Mouse (Mus musculus): ENCODE measurements around the gene 1700020L24Rik.

- TF ChIP-seq CTCF (IDR thresholded peaks at IDR 0.05; ENCODE audit: low read depth) (no peak), EP300 (optimal IDR thresholded peaks at IDR 0.05) (no peak)
These were observed 39.9 kb upstream of the 1700020L24Rik start for GRCm38 (mm10) chr11:83397626-83398025.

Measured in stomach, postnatal 0 days (tissue).